ENCODE assay signal across 32 mouse cellular contexts in the genomic region with DNA sequence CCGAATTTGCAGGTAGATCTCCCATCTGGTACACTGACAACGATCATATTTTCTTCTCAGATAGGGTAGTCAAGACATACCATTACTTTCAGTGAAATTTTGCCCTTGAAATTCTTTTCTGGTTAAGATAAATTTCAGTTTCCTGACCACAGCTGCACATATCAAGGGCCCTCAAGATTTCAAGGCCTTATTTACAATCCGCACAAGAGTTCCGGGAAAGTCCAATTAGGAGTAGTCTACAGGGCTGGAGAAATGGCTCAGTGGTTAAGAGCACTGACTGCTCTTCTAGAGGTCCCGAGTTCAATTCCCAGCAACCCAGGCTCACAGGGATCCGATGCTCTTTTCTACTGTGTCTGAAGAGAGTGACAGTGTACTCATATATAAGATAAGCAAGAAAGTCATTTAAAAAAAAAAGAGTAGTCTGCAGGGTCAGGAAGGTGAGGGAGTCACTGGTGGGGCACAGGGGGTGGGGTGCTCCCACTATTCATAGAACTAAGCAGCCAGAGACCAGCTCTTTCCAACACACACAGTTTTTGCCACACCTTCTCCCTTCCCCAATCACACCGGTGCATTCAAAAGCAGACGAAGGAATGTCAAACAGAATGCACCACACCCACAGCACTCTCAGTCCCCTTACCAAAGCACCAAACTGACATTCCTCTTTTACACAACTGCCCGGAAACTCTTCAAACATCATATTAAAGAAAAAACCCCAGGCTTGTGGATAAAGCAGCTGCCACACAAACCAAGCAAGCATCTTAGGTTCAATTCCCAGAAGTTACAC. TPM values are rescaled to one million over a fixed set of nuclear protein-coding genes. Genes with fewer than 3 reads are reported as not detected.
DNase-seq lines count a peak whose midpoint lies in the region; ATAC-seq and TF ChIP-seq lines count a peak whose summit lies in the region.
"Had no signal": no experiment of that assay in that cellular context is flagged by ENCODE, and none has a peak within 500 bp of the region (broad histone marks: within the 10 kb centered on the region; RNA-seq: fewer than 3 reads in every experiment).

No protein-coding gene starts in this region.

- WGBS in lung, embryonic 15.5 days: 76% methylated on average over 9 of the region's 9 CpGs
- WGBS in hindbrain, embryonic 16.5 days: 97% methylated on average over 9 of the region's 9 CpGs
- WGBS in midbrain, embryonic 15.5 days: 93% methylated on average over 9 of the region's 9 CpGs

- H3K4me2 ChIP-seq in lung, embryonic 15.5 days: no peak overlapping the region
- no peak overlapping the region for H3K4me2 ChIP-seq in hindbrain, embryonic 16.5 days (ENCODE audit: low read length)
- no peak overlapping the region for H3K4me2 ChIP-seq in midbrain, embryonic 15.5 days
- H3K4me2 ChIP-seq: heart, embryonic 15.5 days; hindbrain, embryonic 12.5 days; limb, embryonic 12.5 days; liver, embryonic 15.5 days; neural tube, embryonic 15.5 days had no signal

- ATAC-seq in lung, embryonic 15.5 days (ENCODE audit: borderline replicate concordance, extremely low read depth, low FRiP score, low TSS enrichment): no peak
- no peak for ATAC-seq in hindbrain, embryonic 16.5 days
- ATAC-seq in midbrain, embryonic 15.5 days (replicated peaks): no peak
- ATAC-seq: CD4-positive, CD25-positive, alpha-beta regulatory T cell, adult 4 months; forebrain, embryonic 14.5 days; intestine, embryonic 16.5 days had no signal

- DNase-seq in ES-CJ7 (ENCODE audit: low read depth, low spot score): peak; percentile 88
- peak; percentile 75 for DNase-seq in lung, postnatal 36 days
- no peak for DNase-seq in kidney, adult 8-10 months
- DNase-seq: adrenal gland, postnatal 14 days; cerebellum, adult 11 months; cerebellum, adult 9-10 months; cerebellum, postnatal 36 days; gastrocnemius, postnatal 25 days; heart, adult 11 months; kidney, adult 9 months; kidney, postnatal 25 days; midbrain, embryonic 14.5 days; retina, postnatal 1 day; right cerebral cortex, postnatal 14 days; thymus, postnatal 36 days had no signal

- no peaks in the 10 kb centered on the region for H3K27me3 ChIP-seq in E14TG2a.4 (ENCODE audit: insufficient read depth, low read length)
- H3K27me3 ChIP-seq in lung, embryonic 15.5 days: no peaks in the 10 kb centered on the region
- H3K27me3 ChIP-seq in hindbrain, embryonic 16.5 days (replicated peaks; ENCODE audit: control insufficient read depth, insufficient read depth, low read length): no peaks in the 10 kb centered on the region
- H3K27me3 ChIP-seq in midbrain, embryonic 15.5 days (replicated peaks): no peaks in the 10 kb centered on the region
- H3K27me3 ChIP-seq: heart, embryonic 15.5 days; hindbrain, embryonic 12.5 days; limb, embryonic 12.5 days; liver, embryonic 15.5 days; neural tube, embryonic 15.5 days had no signal

- H3K4me1 ChIP-seq in E14TG2a.4 (replicated peaks; ENCODE audit: low read depth, low read length): peaks cover 68% of the 10 kb centered on the region
- peaks cover 17% of the 10 kb centered on the region for H3K4me1 ChIP-seq in lung, embryonic 15.5 days
- peaks cover 13% of the 10 kb centered on the region for H3K4me1 ChIP-seq in hindbrain, embryonic 16.5 days (ENCODE audit: control insufficient read depth, insufficient read depth, low read depth, low read length)
- H3K4me1 ChIP-seq in midbrain, embryonic 15.5 days: peaks cover 19% of the 10 kb centered on the region

- peak overlapping the region; percentile 96 for H3K4me3 ChIP-seq in E14TG2a.4 (replicated peaks; ENCODE audit: low read length)
- no peak overlapping the region for H3K4me3 ChIP-seq in lung, embryonic 15.5 days
- H3K4me3 ChIP-seq in hindbrain, embryonic 16.5 days (ENCODE audit: low read length): no peak overlapping the region
- H3K4me3 ChIP-seq in midbrain, embryonic 15.5 days: no peak overlapping the region
- H3K4me3 ChIP-seq: heart, embryonic 10.5 days; heart, embryonic 15.5 days; hindbrain, embryonic 12.5 days; limb, embryonic 12.5 days; liver, embryonic 15.5 days; neural tube, embryonic 15.5 days had no signal

- H3K36me3 ChIP-seq in E14TG2a.4 (ENCODE audit: insufficient read depth, low read length): peaks cover 71% of the 10 kb centered on the region
- peaks cover 56% of the 10 kb centered on the region for H3K36me3 ChIP-seq in lung, embryonic 15.5 days
- peaks cover 17% of the 10 kb centered on the region for H3K36me3 ChIP-seq in hindbrain, embryonic 16.5 days (ENCODE audit: control insufficient read depth, insufficient read depth, low read length)
- peaks cover 25% of the 10 kb centered on the region; the same call in 1 of the 2 replicates for H3K36me3 ChIP-seq in midbrain, embryonic 15.5 days (replicated peaks)

- TF ChIP-seq CTCF in E14TG2a.4 (conservative IDR thresholded peaks at IDR 0.05; ENCODE audit: low read length): no peak

- H3K9ac ChIP-seq in lung, embryonic 15.5 days: no peak overlapping the region
- no peak overlapping the region for H3K9ac ChIP-seq in hindbrain, embryonic 16.5 days (ENCODE audit: low read depth, low read length)
- H3K9ac ChIP-seq in midbrain, embryonic 15.5 days: no peak overlapping the region
- H3K9ac ChIP-seq: heart, embryonic 15.5 days; hindbrain, embryonic 12.5 days; limb, embryonic 12.5 days; liver, embryonic 15.5 days; neural tube, embryonic 15.5 days had no signal

- H3K27ac ChIP-seq in lung, embryonic 15.5 days: peak overlapping the region; percentile 41; the same call in 1 of the 2 replicates
- H3K27ac ChIP-seq in hindbrain, embryonic 16.5 days (ENCODE audit: low read depth, low read length): no peak overlapping the region
- no peak overlapping the region for H3K27ac ChIP-seq in midbrain, embryonic 15.5 days
- H3K27ac ChIP-seq: heart, embryonic 10.5 days; heart, embryonic 15.5 days; hindbrain, embryonic 12.5 days; limb, embryonic 12.5 days; liver, embryonic 15.5 days; neural tube, embryonic 15.5 days had no signal

- H3K9me3 ChIP-seq in E14TG2a.4 (ENCODE audit: low read length): no peaks in the 10 kb centered on the region
- no peaks in the 10 kb centered on the region for H3K9me3 ChIP-seq in lung, embryonic 15.5 days
- no peaks in the 10 kb centered on the region for H3K9me3 ChIP-seq in hindbrain, embryonic 16.5 days (ENCODE audit: control insufficient read depth, low read length)
- no peaks in the 10 kb centered on the region for H3K9me3 ChIP-seq in midbrain, embryonic 15.5 days
- H3K9me3 ChIP-seq: heart, embryonic 10.5 days; heart, embryonic 15.5 days; hindbrain, embryonic 12.5 days; limb, embryonic 12.5 days; liver, embryonic 15.5 days; neural tube, embryonic 15.5 days had no signal

RNA-seq across cellular contexts. Expression of gene AC141477.1, which starts 0.9 kb away (rescaled TPM):
- polyA plus RNA-seq in lung, embryonic 15.5 days (2015; fragmentation: Nextera tagmentation; extraction: Ambion mirVana): 1.6 TPM in 1 of 2 replicates, not detected in the other
- polyA plus RNA-seq in hindbrain, embryonic 16.5 days (2015; fragmentation: Nextera tagmentation; extraction: Ambion mirVana): not detected in 2 replicates
- not detected in 2 replicates for polyA plus RNA-seq in midbrain, embryonic 15.5 days (2015; fragmentation: Nextera tagmentation; extraction: Ambion mirVana)
- polyA plus RNA-seq: embryonic facial prominence, embryonic 11.5 days; forebrain, embryonic 14.5 days; frontal cortex, adult 2 months; heart, embryonic 10.5 days; heart, embryonic 15.5 days; hindbrain, embryonic 12.5 days; intestine, embryonic 16.5 days; limb, embryonic 12.5 days; liver, adult 2 months; liver, embryonic 15.5 days; midbrain, embryonic 14.5 days; neural tube, embryonic 15.5 days; thymus, adult 2 months had no signal

RNA-seq across cellular contexts. Expression of gene Pcnt, which starts 3.3 kb away (rescaled TPM):
- 16.2 and 18.5 TPM in 2 replicates for polyA plus RNA-seq in lung, embryonic 15.5 days (2015; fragmentation: Nextera tagmentation; extraction: Ambion mirVana)
- 5.5 and 7.1 TPM in 2 replicates for polyA plus RNA-seq in hindbrain, embryonic 16.5 days (2015; fragmentation: Nextera tagmentation; extraction: Ambion mirVana)
- 8.0 and 8.8 TPM in 2 replicates for polyA plus RNA-seq in midbrain, embryonic 15.5 days (2015; fragmentation: Nextera tagmentation; extraction: Ambion mirVana)

RNA-seq across cellular contexts. Expression of gene 2610028H24Rik, which starts 9.6 kb away (rescaled TPM):
- polyA plus RNA-seq in lung, embryonic 15.5 days (2015; fragmentation: Nextera tagmentation; extraction: Ambion mirVana): 1.3 TPM in 2 replicates
- 0.16 TPM in 1 of 2 replicates, not detected in the other for polyA plus RNA-seq in hindbrain, embryonic 16.5 days (2015; fragmentation: Nextera tagmentation; extraction: Ambion mirVana)
- polyA plus RNA-seq in midbrain, embryonic 15.5 days (2015; fragmentation: Nextera tagmentation; extraction: Ambion mirVana): not detected in 2 replicates
- polyA plus RNA-seq: embryonic facial prominence, embryonic 11.5 days; forebrain, embryonic 14.5 days; frontal cortex, adult 2 months; heart, embryonic 10.5 days; hindbrain, embryonic 12.5 days; intestine, embryonic 16.5 days; limb, embryonic 12.5 days; liver, adult 2 months; liver, embryonic 15.5 days; midbrain, embryonic 14.5 days; neural tube, embryonic 15.5 days had no signal

RNA-seq across cellular contexts. Expression of gene Mcm3ap, which starts 29.4 kb away (rescaled TPM):
- 41.7 and 49.2 TPM in 2 replicates for polyA plus RNA-seq in lung, embryonic 15.5 days (2015; fragmentation: Nextera tagmentation; extraction: Ambion mirVana)
- 43.8 and 57.2 TPM in 2 replicates for polyA plus RNA-seq in hindbrain, embryonic 16.5 days (2015; fragmentation: Nextera tagmentation; extraction: Ambion mirVana)
- 58.9 and 71.7 TPM in 2 replicates for polyA plus RNA-seq in midbrain, embryonic 15.5 days (2015; fragmentation: Nextera tagmentation; extraction: Ambion mirVana)

RNA-seq across cellular contexts. Expression of gene Ybey, which starts 29.6 kb away (rescaled TPM):
- 6.1 and 6.6 TPM in 2 replicates for polyA plus RNA-seq in lung, embryonic 15.5 days (2015; fragmentation: Nextera tagmentation; extraction: Ambion mirVana)
- 5.1 and 5.9 TPM in 2 replicates for polyA plus RNA-seq in hindbrain, embryonic 16.5 days (2015; fragmentation: Nextera tagmentation; extraction: Ambion mirVana)
- polyA plus RNA-seq in midbrain, embryonic 15.5 days (2015; fragmentation: Nextera tagmentation; extraction: Ambion mirVana): 7.3 TPM in 2 replicates

Comparison
In these comparisons a context has a peak if more than half of its experiments do, and no peak if none do; other contexts are left out.
1. DNase-seq: peak in ES-CJ7 (single experiment) and lung, postnatal 36 days (single experiment); none in kidney, adult 8-10 months (0 of 2).